Mouse (Mus musculus): ENCODE results near the gene Pkdcc.

Pkdcc gene

GRCm38 (mm10) chr17:83214674-83215528 is at the start of gene Pkdcc:
Gene Pkdcc, plus strand, starts transcription at chr17:83215292.
- peak; percentile 85 to 89 for DNase-seq

DNA sequence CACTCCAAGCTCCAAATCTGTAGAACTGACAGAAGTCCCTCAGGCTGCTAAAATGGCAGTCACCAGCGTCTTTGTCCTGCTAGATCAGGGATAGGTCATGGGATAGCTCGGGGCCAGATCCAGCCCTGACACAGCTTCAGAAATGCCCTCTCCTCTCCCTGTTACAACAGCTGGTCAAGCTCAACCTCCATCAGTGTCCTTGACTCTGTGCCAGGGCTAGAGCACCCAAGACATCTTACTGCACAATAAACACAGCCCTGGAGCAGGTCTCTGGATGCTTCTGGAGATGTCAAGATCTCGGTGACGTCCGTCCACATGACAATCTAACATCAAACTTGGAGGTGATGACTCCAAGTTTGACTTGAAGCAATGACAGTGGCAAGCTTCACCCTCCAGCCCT is 48.9 kb upstream of the Pkdcc start:
- DNase-seq = no peak

DNA sequence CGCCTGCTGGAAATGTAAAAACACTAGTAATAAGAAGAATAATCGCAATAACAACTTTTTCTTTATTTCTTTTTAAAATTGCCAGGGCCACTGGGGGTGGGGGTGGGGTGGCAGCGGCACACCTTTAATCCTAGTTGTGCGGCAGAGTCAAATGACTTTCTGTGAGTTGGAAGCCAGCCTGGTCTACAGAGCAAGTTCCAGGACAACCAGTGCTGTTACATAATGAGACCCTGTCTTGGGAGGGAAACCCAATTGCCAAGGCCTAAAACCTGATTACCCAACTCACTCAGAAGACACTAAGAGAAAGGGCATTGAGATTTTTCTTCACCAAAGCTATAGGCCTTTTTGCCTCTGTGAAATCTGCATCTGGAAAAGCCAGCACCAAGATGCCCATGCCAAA is 38.9 kb upstream of the Pkdcc start:
- DNase-seq = no peak

- DNase-seq = no peak
These were observed 36.5 kb upstream of the Pkdcc start for GRCm38 (mm10) chr17:83178483-83179150.

GRCm38 (mm10) chr17:83179151-83179531 is 36.0 kb upstream of the Pkdcc start:
- no peak for DNase-seq

DNA sequence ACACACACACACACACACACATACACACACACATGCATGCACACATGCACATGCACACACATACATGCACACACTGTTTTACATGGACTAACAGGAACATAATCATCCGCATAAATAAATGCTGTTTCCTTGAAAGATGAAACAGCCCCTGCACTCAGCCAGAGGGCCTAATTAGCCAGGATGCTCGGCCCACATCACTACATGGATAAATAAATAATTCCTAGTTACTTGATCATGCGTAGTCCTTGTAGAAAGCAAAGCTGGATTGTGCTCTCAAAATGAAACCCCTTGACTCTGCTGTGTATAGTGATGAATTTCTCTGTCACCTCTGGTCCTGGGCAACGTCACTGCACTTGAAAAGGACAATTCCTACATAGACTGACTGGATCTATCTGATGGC is 35.5 kb upstream of the Pkdcc start:
- DNase-seq = no peak

- DNase-seq = no peak
These were observed 34.0 kb upstream of the Pkdcc start for GRCm38 (mm10) chr17:83181086-83181485.

DNA sequence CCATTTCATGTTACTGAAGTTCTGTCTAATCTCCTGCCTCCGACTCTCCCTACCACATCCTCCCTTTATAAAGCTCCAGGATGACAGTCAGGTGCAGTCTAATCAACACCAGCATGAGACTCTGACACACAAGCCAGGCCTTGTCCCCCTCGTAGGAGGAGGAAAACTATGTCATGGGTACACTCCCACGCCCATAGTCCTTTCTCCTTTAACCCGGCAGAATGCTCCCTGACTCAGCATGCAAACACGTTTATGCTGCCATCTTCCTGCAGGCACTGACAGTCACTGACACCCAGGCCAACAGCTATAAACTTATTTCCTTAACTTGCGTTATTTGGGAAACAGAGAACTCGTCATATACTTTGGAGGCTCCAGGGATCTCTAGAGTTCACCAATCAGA is 33.5 kb upstream of the Pkdcc start:
- no peak for DNase-seq

GRCm38 (mm10) chr17:83182061-83182664 is 32.9 kb upstream of the Pkdcc start:
- DNase-seq = no peak

DNA sequence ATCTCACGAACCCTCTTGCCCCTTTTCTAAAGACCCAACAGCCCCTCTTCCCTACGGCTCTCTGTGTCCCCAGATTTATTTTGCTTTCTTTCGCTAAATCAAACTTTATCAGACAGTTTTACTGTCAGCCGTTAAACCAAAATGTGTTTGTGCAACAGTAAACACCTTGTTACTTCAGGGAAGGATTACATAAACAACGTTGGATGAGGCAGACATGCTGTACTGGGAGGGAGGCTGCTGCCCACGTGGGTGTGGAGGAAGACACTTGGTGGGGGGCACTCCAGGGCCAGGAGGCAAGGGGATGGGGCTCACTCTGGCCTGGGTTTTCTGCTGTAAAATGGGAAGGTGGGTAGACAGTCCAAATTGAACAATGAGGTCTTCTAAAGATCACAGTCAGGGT is 32.3 kb upstream of the Pkdcc start:
- no peak for DNase-seq

DNA sequence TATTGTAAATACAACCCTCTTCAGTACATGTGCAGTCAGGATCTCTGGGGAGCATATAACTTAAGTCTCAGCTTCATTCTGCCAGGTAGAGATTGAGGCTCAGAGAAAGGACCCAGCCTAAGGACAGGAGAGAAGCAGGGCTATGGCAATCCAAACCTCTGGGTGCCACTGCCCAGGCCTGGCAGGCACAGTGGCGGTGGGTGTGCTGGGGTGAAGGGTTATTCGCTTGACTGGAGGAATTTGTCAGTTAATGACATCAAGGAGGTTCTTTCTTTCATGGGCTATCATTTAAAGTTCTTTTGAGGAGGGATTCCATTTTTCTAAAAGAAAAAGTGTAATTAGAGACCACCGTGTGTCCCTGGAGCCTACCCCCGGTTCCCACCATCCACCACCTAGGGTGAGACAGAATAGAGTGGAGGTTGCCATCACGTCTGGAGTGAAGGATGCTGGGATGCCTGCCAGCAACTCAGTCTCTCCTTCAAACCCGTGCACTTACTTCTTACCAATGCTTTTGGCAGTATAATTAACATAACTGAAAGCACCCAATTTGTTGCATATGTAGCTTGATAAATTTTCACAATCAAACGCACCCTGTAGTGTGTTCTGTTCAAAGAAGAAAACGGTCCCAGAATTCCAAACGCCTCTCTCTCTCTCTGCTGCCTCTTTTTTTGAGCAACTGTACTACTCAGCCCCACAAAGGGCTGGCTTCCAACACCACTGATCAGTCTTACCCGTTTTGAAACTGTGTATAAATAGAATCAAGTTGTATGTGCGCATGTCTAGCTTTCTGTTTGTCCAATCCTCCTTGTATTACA is 27.1 kb upstream of the Pkdcc start:
- DNase-seq = no peak

GRCm38 (mm10) chr17:83190810-83191209 is 24.3 kb upstream of the Pkdcc start:
- DNase-seq = no peak

DNA sequence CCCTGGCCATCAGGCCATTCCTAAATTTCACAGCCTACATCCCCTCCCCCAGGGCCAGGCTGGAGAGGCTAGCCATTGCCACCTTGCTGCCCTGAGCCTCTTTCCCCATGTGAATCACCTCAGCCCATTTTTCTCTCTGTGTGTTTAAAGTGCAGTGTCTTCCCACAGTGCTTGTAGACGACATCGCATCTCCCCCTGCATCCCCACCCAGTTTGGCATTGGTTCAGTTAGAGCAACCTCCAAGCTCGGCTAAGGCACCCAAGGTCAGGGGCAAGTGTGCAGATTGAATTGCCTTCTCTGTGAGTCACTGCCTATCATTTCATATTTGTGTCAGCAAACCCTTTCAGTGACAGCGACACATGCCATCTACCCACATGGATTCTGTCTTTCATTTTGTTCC is 20.6 kb upstream of the Pkdcc start:
- no peak for DNase-seq

DNA sequence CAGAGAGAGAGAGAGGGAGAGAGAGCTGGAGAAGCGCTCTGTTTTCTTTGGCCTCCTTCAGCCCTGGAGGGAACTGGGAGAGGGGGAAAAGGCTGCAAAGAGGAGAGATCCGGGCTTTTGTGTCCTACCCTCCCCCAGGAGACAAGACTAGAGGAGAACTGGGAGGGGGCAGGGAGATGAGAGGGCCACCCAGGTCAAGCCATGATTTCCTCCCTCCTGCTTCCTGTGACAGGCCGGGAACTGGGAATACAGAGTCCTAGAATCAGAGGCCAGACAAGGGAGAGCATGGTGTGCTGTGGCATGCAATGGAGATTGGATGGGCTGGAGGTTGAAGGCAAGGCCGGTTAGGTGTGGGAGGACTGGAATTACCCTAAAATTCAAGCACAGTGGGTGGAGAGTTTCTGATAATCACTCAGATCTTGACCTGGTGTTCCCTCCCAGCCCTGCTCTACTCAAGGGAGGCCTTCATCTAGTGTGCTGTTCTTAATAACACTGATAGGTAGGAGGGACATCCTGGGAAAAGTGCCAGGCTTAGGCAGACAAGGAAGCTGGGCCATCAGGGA is 17.6 kb upstream of the Pkdcc start:
- peak in 1 of 2 experiments; percentile 9 for DNase-seq

GRCm38 (mm10) chr17:83200469-83200868 is 14.6 kb upstream of the Pkdcc start:
- no peak for DNase-seq

DNA sequence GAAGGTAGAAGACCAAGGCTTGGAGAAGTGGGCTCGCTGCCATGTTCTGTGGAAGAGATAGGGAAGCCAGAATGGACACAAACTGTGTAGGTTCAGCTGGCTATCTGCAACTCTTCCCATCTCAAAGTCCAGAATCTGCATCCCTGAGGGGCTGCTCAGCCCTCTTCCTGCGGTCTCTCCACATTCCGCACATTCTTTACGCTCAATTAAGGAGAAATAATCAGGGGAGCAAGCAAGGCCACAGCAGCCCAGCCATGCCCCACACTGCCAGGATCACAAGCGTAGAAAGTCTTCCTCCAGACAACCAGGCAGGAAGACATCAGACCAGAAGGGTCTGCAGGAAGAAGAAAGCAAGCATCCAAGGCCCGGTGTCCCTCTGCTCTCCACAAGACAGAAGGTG is 13.8 kb upstream of the Pkdcc start:
- no peak for DNase-seq

DNA sequence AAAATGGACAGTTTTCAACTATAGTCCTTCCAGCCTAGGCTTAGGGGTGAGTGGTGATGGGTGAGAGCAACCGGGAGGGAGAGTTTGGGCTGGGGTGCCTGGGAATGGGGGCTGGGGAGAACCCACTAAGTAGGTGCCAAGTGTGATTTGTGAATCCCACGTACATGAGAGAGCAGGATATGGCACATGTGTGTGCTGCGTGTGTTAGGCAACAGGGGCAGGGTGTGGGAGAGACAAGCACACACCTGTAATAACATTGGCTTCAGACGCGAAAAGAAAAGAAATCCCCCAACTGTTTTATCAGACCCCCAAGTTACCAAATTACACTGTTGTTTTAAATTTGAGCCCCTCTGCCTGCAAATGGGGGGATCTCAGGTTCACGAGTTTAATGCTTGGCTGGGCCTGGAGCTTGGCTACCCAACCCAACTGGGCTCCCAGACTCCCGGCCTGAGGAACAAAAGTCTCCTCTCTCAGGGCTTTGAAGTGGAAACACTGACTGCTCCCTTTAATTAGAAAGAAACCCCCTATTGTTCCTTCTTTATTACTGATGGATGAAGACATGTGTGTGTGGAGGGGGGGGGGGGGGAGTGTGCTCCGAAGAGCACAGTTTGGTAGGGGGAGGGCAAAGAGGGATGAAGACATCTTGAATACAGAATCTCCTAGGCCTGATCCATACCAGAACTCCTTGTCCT is 11.3 kb upstream of the Pkdcc start:
- DNase-seq = no peak

GRCm38 (mm10) chr17:83207296-83207695 is 7.8 kb upstream of the Pkdcc start:
- DNase-seq = no peak

DNA sequence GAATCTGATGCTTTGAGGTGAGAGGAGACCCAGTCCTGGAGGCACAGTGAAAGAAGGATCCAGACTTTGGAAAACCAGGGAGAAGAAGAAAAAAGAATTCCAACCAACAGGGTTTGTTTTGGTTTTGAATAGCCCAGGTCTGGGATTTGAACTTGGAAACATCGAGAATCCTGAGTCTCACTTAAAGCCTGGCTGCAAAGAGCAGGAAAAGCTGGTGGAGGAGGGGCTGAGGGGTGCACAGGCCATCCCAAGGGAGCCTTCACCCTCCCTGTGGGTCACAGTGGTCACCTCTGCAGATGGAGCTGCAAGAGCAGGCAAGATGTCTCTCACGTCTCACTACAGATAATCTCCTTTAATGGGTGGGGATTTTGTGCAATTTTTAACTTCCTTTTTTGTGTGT is 6.6 kb upstream of the Pkdcc start:
- no peak for DNase-seq

DNA sequence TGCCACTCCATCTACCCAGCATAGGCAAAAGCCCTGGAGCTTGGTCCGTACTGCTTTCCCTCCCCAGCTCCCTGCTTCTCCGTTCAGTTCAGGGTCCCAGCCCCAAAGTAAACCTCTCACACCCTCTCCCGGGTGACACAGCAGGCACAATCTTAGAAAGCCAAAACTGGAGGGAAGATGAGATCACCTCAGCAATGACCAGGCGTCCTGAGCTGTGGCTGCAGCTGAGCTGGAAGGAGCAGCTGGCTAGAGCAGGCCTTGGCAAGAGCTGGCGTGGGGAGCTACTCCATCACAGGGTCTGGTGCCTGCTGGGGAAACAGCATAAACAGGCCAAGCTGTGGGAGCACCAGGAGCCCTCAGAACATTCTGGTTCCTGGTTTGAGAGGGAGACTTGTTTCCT is 4.6 kb upstream of the Pkdcc start:
- no peak for DNase-seq

GRCm38 (mm10) chr17:83211196-83211595 is 3.9 kb upstream of the Pkdcc start:
- DNase-seq = no peak

- no peak for DNase-seq
These were observed 2.7 kb upstream of the Pkdcc start for GRCm38 (mm10) chr17:83212422-83212821.

Measured in lung, adult 18-20 months (tissue).